Mouse (Mus musculus) bone marrow, adult 2 months (tissue): ENCODE measurements at regions not wholly inside any gene's neighbourhood (a gene's known extent, or its start where the extent isn't known, plus 50 kb on each side); places are given as distances from the start of the nearest gene placed in this dataset.

Source experiments
- H3K27ac ChIP-seq: fragments of 200-500 bp; 2 replicates; pipeline ENCODE4 v1.5.1; 2012; ENCODE audit warnings: low read depth, mild to moderate bottlenecking, control low read depth, inconsistent platforms, low read length; ENCODE audit not compliant: control insufficient read depth, poor library complexity, insufficient read depth
- H3K4me1 ChIP-seq: fragments of 200-500 bp; 2 replicates; pipeline ENCODE4 v1.6.1; 2011; ENCODE audit warnings: low read length; ENCODE audit not compliant: control insufficient read depth, insufficient read depth
- H3K4me3 ChIP-seq: fragments of 200-500 bp; replicated peaks from 2 replicates; pipeline ENCODE3; 2011; ENCODE audit warnings: mild to moderate bottlenecking, low read depth, low read length, control low read depth; ENCODE audit not compliant: control insufficient read depth
- CTCF ChIP-seq: fragments of 200-500 bp; IDR thresholded peaks from 2 replicates; pipeline ENCODE4 v1.5.1; 2011; ENCODE audit warnings: low read length, control low read depth; ENCODE audit not compliant: control insufficient read depth, insufficient read depth
- POLR2A ChIP-seq: fragments of 200-500 bp; IDR thresholded peaks from 2 replicates; pipeline ENCODE4 v1.6.1; 2011; ENCODE audit warnings: low read depth, mild to moderate bottlenecking, control low read depth, low read length, borderline replicate concordance; ENCODE audit not compliant: control insufficient read depth
- WGBS: fragments of 180-500 bp; shearing (Covaris S2); methylation state at CpG from one replicate; pipeline ENCODE4 v1.1.7; 2018; 5-methylcytosine and 5-hydroxymethylcytosine counted together

DNA sequence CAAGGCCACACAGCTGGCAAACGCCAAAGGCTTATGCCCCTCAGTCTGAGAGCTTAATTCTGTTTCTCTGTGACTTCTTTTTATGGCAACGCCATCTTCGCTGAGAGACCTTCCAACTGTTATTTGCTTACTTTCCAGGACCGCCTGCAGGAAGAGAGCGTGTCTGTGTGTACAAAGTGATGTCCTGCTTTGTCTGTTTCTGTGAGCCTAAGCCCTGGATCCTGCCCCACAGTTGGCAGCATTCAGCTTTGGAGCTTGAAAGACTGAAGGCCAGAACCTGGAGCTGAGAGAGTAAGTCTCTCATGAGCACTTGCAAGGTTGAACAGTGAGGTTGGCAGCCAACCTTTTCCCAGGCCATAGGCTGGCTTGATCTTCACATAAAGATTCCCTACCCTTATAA, 212.8 kb downstream of the Dact1 start:
- TF ChIP-seq CTCF (no peak), POLR2A (no peak)
- no peaks in the 10 kb centered on the region for H3K4me1 ChIP-seq
- no peak overlapping the region for H3K4me3 ChIP-seq
- 70% methylated on average over 5 of the region's 5 CpGs for WGBS
- H3K27ac ChIP-seq, result no peak overlapping the region

DNA sequence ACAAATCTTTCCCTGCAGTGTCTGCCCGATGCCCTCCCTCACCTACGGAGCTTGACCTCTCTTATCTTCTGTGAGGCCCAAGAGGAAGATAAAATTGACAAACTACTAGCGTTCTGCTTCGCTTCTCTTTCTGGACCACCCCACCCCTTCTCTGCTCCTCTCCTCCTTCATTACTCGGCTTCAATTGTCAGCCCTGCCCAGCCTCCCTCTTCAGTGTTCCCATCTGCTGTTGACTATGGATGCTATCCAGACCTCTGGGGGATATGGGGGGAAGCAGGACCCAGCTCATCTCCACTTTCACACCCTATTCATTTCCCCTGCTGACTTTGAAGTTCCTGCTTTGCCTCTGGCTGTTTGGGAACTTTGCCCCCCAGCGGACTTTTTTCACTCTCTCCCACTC, 214.5 kb downstream of the Dact1 start:
- no peaks in the 10 kb centered on the region for H3K4me1 ChIP-seq
- H3K4me3 ChIP-seq, result no peak overlapping the region
- WGBS, result 39% methylated on average over 6 of the region's 6 CpGs
- H3K27ac ChIP-seq, result no peak overlapping the region
- TF ChIP-seq POLR2A, result no peak
- TF ChIP-seq CTCF, result no peak

DNA sequence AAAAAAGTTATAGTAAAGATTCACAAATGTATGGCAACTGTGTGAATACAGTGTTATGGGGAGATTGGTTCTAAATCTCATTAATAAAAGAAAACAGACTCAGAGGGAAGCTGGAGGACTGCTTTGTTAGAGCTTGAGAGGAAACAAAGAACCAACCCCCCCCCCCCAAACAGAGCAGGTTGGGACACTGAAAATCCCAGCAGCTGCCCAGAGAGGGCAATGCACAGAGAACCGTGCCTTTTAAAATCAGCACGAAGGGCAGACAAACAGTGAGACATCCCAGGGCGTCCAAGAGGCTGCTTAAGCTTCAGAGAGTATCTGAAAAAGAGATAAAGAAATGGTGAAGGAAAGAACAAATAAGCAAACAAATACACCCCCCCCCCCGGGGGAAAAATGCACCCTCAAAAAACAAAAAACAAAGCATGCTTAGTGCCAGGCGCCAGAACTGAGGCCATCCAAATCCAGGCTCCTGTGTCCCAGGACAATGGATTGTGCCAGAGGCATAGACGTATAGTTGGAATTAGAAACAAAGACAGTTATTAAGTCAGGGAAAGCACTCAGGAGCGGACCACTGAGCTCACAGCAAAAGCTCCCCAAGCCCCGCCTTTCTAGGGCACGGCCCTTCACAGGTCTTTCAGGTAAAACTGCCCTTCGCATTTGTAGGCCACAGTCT, 215.7 kb downstream of the Dact1 start:
- TF ChIP-seq CTCF, result no peak
- no peak for TF ChIP-seq POLR2A

DNA sequence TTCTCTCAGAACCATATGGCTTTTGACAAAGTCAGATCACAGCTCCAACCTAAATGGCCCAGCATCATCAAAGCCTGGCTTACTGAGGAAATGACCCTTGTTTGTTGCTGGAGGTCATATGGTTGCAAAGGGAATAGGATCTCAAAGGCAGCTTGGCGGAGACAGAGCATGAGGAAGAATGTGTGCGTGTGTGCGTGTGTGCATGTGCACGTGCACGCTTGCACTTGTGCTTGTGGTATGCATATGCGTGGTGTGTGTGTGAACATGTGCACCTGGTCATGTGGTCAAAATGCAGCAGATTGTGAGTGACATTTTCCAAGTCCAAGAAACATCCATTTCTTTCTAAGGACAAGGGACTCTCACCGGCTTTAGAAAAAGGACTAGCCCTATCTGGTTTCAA, 216.9 kb downstream of the Dact1 start:
- Histone ChIP-seq H3K4me3 (no peak overlapping the region), H3K4me1 (no peaks in the 10 kb centered on the region), H3K27ac (no peak overlapping the region)
- WGBS, result 79% methylated on average over 7 of the region's 7 CpGs
- TF ChIP-seq POLR2A, result no peak
- no peak for TF ChIP-seq CTCF

More for the DNA sequence above, 215.7 kb downstream of the Dact1 start:
- 62% methylated on average over 10 of the region's 10 CpGs for WGBS
- Histone ChIP-seq H3K27ac (no peak overlapping the region), H3K4me1 (no peaks in the 10 kb centered on the region), H3K4me3 (no peak overlapping the region)

DNA sequence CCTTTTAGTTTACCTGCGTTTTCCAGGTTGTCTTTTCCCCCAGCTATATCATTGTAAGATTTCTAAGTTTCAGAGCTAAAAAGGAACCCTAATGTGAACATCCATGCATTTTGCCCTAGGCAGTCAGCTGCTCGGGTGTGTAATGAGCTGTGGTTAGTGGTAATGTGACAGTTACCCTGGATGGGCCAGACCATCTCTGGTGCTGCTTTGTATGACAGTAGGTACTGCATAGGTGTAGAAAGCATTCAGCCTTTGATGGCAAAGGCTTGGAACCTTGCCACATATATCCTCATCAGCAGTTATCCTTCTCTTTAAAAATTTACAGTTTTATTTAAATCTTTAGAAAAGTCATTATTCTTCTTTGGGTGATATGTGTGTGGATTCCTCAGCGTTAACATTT, 222.5 kb downstream of the Dact1 start:
- H3K4me3 ChIP-seq, result no peak overlapping the region
- H3K27ac ChIP-seq, result no peak overlapping the region
- 42% methylated on average over 3 of the region's 3 CpGs for WGBS
- no peaks in the 10 kb centered on the region for H3K4me1 ChIP-seq
- TF ChIP-seq POLR2A, result no peak
- no peak for TF ChIP-seq CTCF

DNA sequence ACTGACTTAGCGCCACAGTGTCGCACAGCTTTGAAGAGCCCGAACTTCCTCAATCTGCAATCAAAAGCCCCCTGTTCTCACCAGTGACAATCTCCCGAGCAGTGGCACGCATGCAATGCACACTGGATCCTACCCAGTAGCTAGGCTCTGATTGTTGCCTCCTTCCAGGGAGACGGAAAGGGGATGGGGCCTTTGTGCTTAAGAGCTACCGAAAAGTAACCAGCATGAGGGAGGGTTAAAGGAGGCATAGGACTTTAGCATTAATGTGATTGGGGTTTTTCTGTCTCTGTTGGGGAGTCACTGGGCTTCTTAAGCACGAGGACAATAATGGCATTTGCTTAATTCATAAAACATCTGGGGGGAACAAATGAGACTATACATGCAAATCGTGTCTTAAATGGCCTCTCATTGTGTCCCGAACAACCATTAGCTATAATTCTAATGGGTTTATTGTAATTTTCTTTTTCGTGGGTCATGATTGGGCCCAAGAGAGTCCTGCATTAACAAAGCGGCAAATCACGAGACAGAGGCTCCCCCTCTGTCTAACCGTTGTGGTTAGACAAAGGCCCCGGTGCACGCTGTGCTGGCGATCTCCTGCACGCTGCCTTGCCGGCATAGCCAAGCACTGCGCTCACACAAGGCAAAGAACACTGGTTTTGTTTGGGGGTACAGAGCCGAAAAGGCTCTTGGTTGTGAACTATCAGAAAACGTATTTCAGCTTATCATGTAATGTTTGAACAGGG, 223.2 kb downstream of the Dact1 start:
- WGBS, result 70% methylated on average over 22 of the region's 22 CpGs
- TF ChIP-seq POLR2A (no peak), CTCF (no peak)
- Histone ChIP-seq H3K4me1 (no peaks in the 10 kb centered on the region), H3K27ac (no peak overlapping the region), H3K4me3 (no peak overlapping the region)

DNA sequence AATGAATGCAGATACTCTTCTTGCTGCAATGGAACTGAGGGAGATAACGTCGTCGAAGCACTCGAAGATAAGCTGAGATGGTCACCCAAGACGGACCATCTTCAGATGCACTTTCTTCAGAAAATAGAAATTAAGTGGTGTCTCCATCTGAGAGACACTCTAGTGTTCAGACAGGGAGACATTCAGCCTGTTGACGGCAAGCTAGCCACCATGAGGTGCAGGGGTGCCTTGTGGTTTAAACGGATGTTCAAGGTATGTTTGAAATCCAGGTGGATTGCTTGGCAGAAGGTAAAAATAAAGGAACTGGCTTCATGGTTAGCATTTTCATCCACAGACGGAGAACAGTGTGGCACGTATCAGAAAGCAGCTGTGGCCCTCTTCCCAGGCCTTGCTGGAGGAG, 224.0 kb downstream of the Dact1 start:
- Histone ChIP-seq H3K4me3 (no peak overlapping the region), H3K27ac (no peak overlapping the region), H3K4me1 (no peaks in the 10 kb centered on the region)
- TF ChIP-seq CTCF (no peak), POLR2A (no peak)
- 83% methylated on average over 9 of the region's 9 CpGs for WGBS

DNA sequence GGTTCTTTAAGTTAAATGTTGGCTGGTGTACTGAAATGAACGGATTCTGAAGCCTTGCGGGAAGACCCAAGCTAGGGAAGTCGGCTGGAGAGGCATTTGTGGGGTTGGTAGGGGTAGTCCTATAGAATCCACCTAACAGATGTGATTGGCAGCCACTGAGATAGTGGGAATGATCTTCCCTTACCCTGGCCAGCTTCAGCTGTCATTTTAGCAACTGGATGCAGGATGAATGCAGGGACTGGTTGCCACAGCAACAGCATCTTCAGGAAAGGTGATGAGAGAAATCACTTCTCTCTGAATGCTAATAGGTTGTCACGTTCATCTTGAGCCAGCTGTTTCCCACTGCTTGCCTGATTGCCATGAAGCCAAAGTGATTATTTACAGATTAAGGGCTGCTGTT, 224.5 kb downstream of the Dact1 start:
- WGBS, result 71% methylated on average over 4 of the region's 4 CpGs
- Histone ChIP-seq H3K27ac (no peak overlapping the region), H3K4me1 (no peaks in the 10 kb centered on the region), H3K4me3 (no peak overlapping the region)
- TF ChIP-seq POLR2A (no peak), CTCF (no peak)
